Mouse (Mus musculus) midbrain, embryonic 16.5 days (tissue): Measurements from ENCODE around the gene Dcst1. TPM values are rescaled to one million over a fixed set of nuclear protein-coding genes. Genes with fewer than 3 reads are reported as not detected.

ENCODE experiments used
- ATAC-seq: fragments of 200-750 bp; cut with Nextera tagmentation; 2 replicates; pipeline ENCODE4 v1.8.0; 2017; ENCODE audit warnings: moderate TSS enrichment
- H3K27ac ChIP-seq: fragments of 300-500 bp; sonication (generic); 2 replicates; pipeline ENCODE4 v1.5.1; 2014; ENCODE audit warnings: mild to moderate bottlenecking, low read length, mixed read lengths
- H3K27me3 ChIP-seq: fragments of 300-500 bp; sonication (generic); 2 replicates; pipeline ENCODE4 v1.6.1; 2014; ENCODE audit warnings: low read depth, low read length, mixed read lengths; ENCODE audit not compliant: control insufficient read depth, insufficient read depth
- H3K36me3 ChIP-seq: fragments of 300-500 bp; sonication (generic); 2 replicates; pipeline ENCODE4 v1.6.1; 2014; ENCODE audit warnings: mild to moderate bottlenecking, low read length, moderate library complexity, mixed read lengths; ENCODE audit not compliant: control insufficient read depth, insufficient read depth
- H3K4me1 ChIP-seq: fragments of 300-500 bp; sonication (generic); 2 replicates; pipeline ENCODE4 v1.6.1; 2014; ENCODE audit warnings: mild to moderate bottlenecking, low read length, mixed read lengths; ENCODE audit not compliant: control insufficient read depth, insufficient read depth
- H3K4me2 ChIP-seq: fragments of 300-500 bp; sonication (generic); 2 replicates; pipeline ENCODE4 v1.6.1; 2014; ENCODE audit warnings: mild to moderate bottlenecking, low read length, mixed read lengths
- H3K4me3 ChIP-seq: fragments of 300-500 bp; sonication (generic); 2 replicates; pipeline ENCODE4 v1.5.1; 2014; ENCODE audit warnings: low read depth, mild to moderate bottlenecking, low read length, moderate library complexity, mixed read lengths
- H3K9ac ChIP-seq: fragments of 300-500 bp; sonication (generic); 2 replicates; pipeline ENCODE4 v1.6.1; 2014; ENCODE audit warnings: low read depth, low read length, mixed read lengths
- H3K9me3 ChIP-seq: fragments of 300-500 bp; sonication (generic); replicated peaks from 2 replicates; pipeline ENCODE4 v1.6.1; 2014; ENCODE audit warnings: mild to moderate bottlenecking, low read length, mixed read lengths; ENCODE audit not compliant: control insufficient read depth, poor library complexity, severe bottlenecking
- WGBS: fragments of 180-500 bp; shearing (Covaris S2); extraction: QIAGEN DNeasy Blood & Tissue Kit; methylation state at CpG from one replicate; pipeline ENCODE4 v1.1.7; 2014; 5-methylcytosine and 5-hydroxymethylcytosine counted together
- polyA plus RNA-seq: library from polyadenylated mRNA; unstranded; fragments of >200 nt; fragmentation: Nextera tagmentation; extraction: Ambion mirVana; gene quantifications from 2 replicates; pipeline ENCODE4 v1.2.1, GENCODE M21; 2015

The Dcst1 gene
- polyA plus RNA-seq, 1 experiment from 2014 or later, result 0.98 TPM

DNA sequence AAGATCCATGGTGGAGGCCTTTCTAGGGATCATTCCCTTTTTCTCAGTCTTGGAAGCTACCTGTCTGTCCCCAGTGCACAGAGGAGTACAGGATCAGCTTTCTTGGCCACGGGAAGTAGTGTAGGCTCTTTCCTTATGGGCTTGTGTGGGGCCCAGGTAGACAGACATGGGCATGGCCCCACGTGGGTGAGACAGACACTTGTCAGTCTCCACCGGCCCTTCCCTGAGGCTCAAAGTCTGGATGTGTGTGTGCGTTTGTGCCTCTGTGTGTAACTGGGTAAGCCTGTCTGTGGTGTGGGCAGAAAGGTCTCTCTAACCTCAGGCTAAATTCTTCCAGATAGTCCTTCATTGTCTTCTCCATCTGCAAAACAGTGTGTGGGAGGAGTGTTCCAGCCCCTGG, 59.9 kb downstream of the Dcst1 start:
- peaks cover 1% of the 10 kb centered on the region; the same call in 1 of the 2 replicates for H3K4me1 ChIP-seq
- 78% methylated on average over 4 of the region's 4 CpGs for WGBS

GRCm38 (mm10) chr3:89304440-89304839, 60.6 kb downstream of the Dcst1 start:
- Histone ChIP-seq H3K27me3 (peaks cover 3% of the 10 kb centered on the region; the same call in 1 of the 2 replicates), H3K4me3 (no peak overlapping the region), H3K9ac (no peak overlapping the region), H3K27ac (no peak overlapping the region), H3K36me3 (no peaks in the 10 kb centered on the region), H3K4me2 (no peak overlapping the region), H3K9me3 (no peaks in the 10 kb centered on the region), H3K4me1 (peaks cover 8% of the 10 kb centered on the region; the same call in 1 of the 2 replicates)
- 60% methylated on average over 6 of the region's 6 CpGs for WGBS
- no peak for ATAC-seq

More for the DNA sequence above, 59.9 kb downstream of the Dcst1 start:
- ATAC-seq, result no peak
- H3K36me3 ChIP-seq, result no peaks in the 10 kb centered on the region
- no peak overlapping the region for H3K4me3 ChIP-seq
- no peak overlapping the region for H3K9ac ChIP-seq
- no peak overlapping the region for H3K4me2 ChIP-seq
- no peak overlapping the region for H3K27ac ChIP-seq
- no peaks in the 10 kb centered on the region for H3K9me3 ChIP-seq
- peaks cover 1% of the 10 kb centered on the region; the same call in 1 of the 2 replicates for H3K27me3 ChIP-seq

DNA sequence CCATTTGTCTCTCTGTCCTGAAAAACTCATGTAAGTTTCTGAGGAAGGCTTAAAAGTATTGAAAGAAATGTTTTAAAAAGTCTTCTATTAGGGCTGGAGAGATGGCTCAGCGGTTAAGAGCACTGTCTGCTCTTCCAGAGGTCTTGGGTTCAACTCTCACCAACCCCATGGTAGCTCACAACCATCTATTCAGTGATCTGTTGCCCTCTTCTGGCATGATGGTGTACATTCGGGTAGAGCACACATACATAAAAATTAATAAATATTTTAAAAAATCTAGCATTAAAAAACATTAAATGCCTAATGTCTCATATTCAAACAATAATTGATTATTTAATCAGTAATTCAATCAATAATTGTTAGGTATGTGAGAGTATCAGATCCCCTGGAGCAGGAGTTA, 64.5 kb downstream of the Dcst1 start:
- H3K27ac ChIP-seq, result no peak overlapping the region
- H3K4me1 ChIP-seq, result peaks cover 8% of the 10 kb centered on the region; the same call in 1 of the 2 replicates
- ATAC-seq, result no peak
- H3K4me2 ChIP-seq, result no peak overlapping the region
- H3K9me3 ChIP-seq, result no peaks in the 10 kb centered on the region
- WGBS, result 61% methylated on average over 2 of the region's 2 CpGs
- no peak overlapping the region for H3K9ac ChIP-seq
- peaks cover 3% of the 10 kb centered on the region; the same call in 1 of the 2 replicates for H3K27me3 ChIP-seq
- H3K4me3 ChIP-seq, result no peak overlapping the region
- H3K36me3 ChIP-seq, result no peaks in the 10 kb centered on the region

Other genes starting within 250 kb of the Dcst1 start
- 0.30 TPM in 1 of 2 replicates, not detected in the other for gene Pklr, start 229.1 kb downstream of the Dcst1 start, polyA plus RNA-seq
- gene Hcn3, start 205.1 kb downstream of the Dcst1 start, polyA plus RNA-seq, result 59.1 and 65.9 TPM in 2 replicates
- 15.9 and 19.7 TPM in 2 replicates for gene Clk2, start 200.5 kb downstream of the Dcst1 start, polyA plus RNA-seq
- 145 and 152 TPM in 2 replicates for gene Scamp3, start 187.8 kb downstream of the Dcst1 start, polyA plus RNA-seq
- 31.8 and 33.6 TPM in 2 replicates for gene Fam189b, start 182.1 kb downstream of the Dcst1 start, polyA plus RNA-seq
- 46.4 and 49.0 TPM in 2 replicates for gene Gba, start 162.3 kb downstream of the Dcst1 start, polyA plus RNA-seq
- 52.2 and 53.6 TPM in 2 replicates for gene Thbs3, start 150.1 kb downstream of the Dcst1 start, polyA plus RNA-seq
- 145 and 150 TPM in 2 replicates for gene Mtx1, start 138.2 kb downstream of the Dcst1 start, polyA plus RNA-seq
- 0.57 and 1.5 TPM in 2 replicates for gene Muc1, start 136.2 kb downstream of the Dcst1 start, polyA plus RNA-seq
- gene Krtcap2, start 119.3 kb downstream of the Dcst1 start, polyA plus RNA-seq, result 195 TPM in 2 replicates
- gene Trim46, start 118.9 kb downstream of the Dcst1 start, polyA plus RNA-seq, result 90.3 and 91.2 TPM in 2 replicates
- 60.4 and 64.5 TPM in 2 replicates for gene Dpm3, start 105.9 kb downstream of the Dcst1 start, polyA plus RNA-seq
- 40.2 and 41.3 TPM in 2 replicates for gene Slc50a1, start 94.7 kb downstream of the Dcst1 start, polyA plus RNA-seq
- gene Efna1, start 84.1 kb downstream of the Dcst1 start, polyA plus RNA-seq, result 6.8 and 7.4 TPM in 2 replicates
- 40.5 and 59.0 TPM in 2 replicates for gene Efna3, start 42.3 kb downstream of the Dcst1 start, polyA plus RNA-seq
- 3.7 and 4.2 TPM in 2 replicates for gene Efna4, start 27.2 kb downstream of the Dcst1 start, polyA plus RNA-seq
- 60.6 and 78.2 TPM in 2 replicates for gene Adam15, start 15.3 kb downstream of the Dcst1 start, polyA plus RNA-seq
- gene Dcst2, start 3.3 kb downstream of the Dcst1 start, polyA plus RNA-seq, result 0.09 and 0.25 TPM in 2 replicates
- 0.49 and 0.61 TPM in 2 replicates for gene Zbtb7b, start 29.5 kb upstream of the Dcst1 start, polyA plus RNA-seq
- 1.4 TPM in 1 of 2 replicates, not detected in the other for gene Lenep, start 37.5 kb upstream of the Dcst1 start, polyA plus RNA-seq
- 35.4 and 39.1 TPM in 2 replicates for gene Flad1, start 46.6 kb upstream of the Dcst1 start, polyA plus RNA-seq
- gene Cks1b, start 53.1 kb upstream of the Dcst1 start, polyA plus RNA-seq, result 77.1 and 86.2 TPM in 2 replicates
- 13.2 and 14.9 TPM in 2 replicates for gene Shc1, start 53.2 kb upstream of the Dcst1 start, polyA plus RNA-seq
- gene Pygo2, start 65.0 kb upstream of the Dcst1 start, polyA plus RNA-seq, result 47.6 and 48.7 TPM in 2 replicates
- 14.4 and 18.5 TPM in 2 replicates for gene Pbxip1, start 71.5 kb upstream of the Dcst1 start, polyA plus RNA-seq
- 129 and 142 TPM in 2 replicates for gene Pmvk, start 89.3 kb upstream of the Dcst1 start, polyA plus RNA-seq
- 9.2 and 10.0 TPM in 2 replicates for gene Kcnn3, start 154.9 kb upstream of the Dcst1 start, polyA plus RNA-seq